Mouse (Mus musculus): ENCODE data around the gene Dbnl. TPM values are rescaled to one million over a fixed set of nuclear protein-coding genes. Genes with fewer than 3 reads are reported as not detected.

Gene Dbnl
- polyA plus RNA-seq, 1 experiment from 2014 or later, result 64.4 TPM

GRCm38 (mm10) chr11:5840346-5840745 lies 52.1 kb downstream of the Dbnl start:
- Histone ChIP-seq H3K27ac (no peak overlapping the region), H3K27me3 (no peaks in the 10 kb centered on the region), H3K9me3 (replicated peaks) (no peaks in the 10 kb centered on the region), H3K4me3 (no peak overlapping the region), H3K4me1 (replicated peaks) (peaks cover 9% of the 10 kb centered on the region), H3K9ac (no peak overlapping the region), H3K4me2 (no peak overlapping the region), H3K36me3 (no peaks in the 10 kb centered on the region)
- ATAC-seq (replicated peaks; ENCODE audit: insufficient number of reproducible peaks, insufficient read depth, low FRiP score, low read depth), result no peak
- WGBS, result 88% methylated on average over 7 of the region's 7 CpGs

- Histone ChIP-seq H3K9me3 (replicated peaks) (no peaks in the 10 kb centered on the region), H3K4me2 (no peak overlapping the region), H3K27ac (no peak overlapping the region), H3K36me3 (no peaks in the 10 kb centered on the region), H3K27me3 (no peaks in the 10 kb centered on the region), H3K4me1 (replicated peaks) (peaks cover 15% of the 10 kb centered on the region), H3K9ac (no peak overlapping the region), H3K4me3 (no peak overlapping the region)
- 90% methylated on average over 2 of the region's 2 CpGs for WGBS
- ATAC-seq (replicated peaks; ENCODE audit: insufficient number of reproducible peaks, insufficient read depth, low FRiP score, low read depth), result no peak
Measured at GRCm38 (mm10) chr11:5841751-5842150, 53.5 kb downstream of the Dbnl start.

GRCm38 (mm10) chr11:5843131-5843530 lies 54.8 kb downstream of the Dbnl start:
- Histone ChIP-seq H3K4me1 (replicated peaks) (peaks cover 11% of the 10 kb centered on the region; the same call in 1 of the 2 replicates), H3K9ac (no peak overlapping the region), H3K27ac (no peak overlapping the region), H3K4me3 (no peak overlapping the region), H3K27me3 (no peaks in the 10 kb centered on the region), H3K36me3 (no peaks in the 10 kb centered on the region), H3K9me3 (replicated peaks) (no peaks in the 10 kb centered on the region), H3K4me2 (no peak overlapping the region)
- 81% methylated on average over 3 of the region's 3 CpGs for WGBS
- ATAC-seq (replicated peaks; ENCODE audit: insufficient number of reproducible peaks, insufficient read depth, low FRiP score, low read depth), result no peak

GRCm38 (mm10) chr11:5846639-5847345 lies 58.5 kb downstream of the Dbnl start:
- H3K4me3 ChIP-seq, result no peak overlapping the region
- H3K9me3 ChIP-seq (replicated peaks), result no peaks in the 10 kb centered on the region
- H3K4me2 ChIP-seq, result no peak overlapping the region
- H3K9ac ChIP-seq, result no peak overlapping the region
- WGBS, result 33% methylated on average over 7 of the region's 7 CpGs
- no peaks in the 10 kb centered on the region for H3K27me3 ChIP-seq
- peak; percentile 61 for ATAC-seq (replicated peaks; ENCODE audit: insufficient number of reproducible peaks, insufficient read depth, low FRiP score, low read depth)
- no peaks in the 10 kb centered on the region for H3K36me3 ChIP-seq
- H3K27ac ChIP-seq, result peak overlapping the region; percentile 39
- H3K4me1 ChIP-seq (replicated peaks), result peaks cover 33% of the 10 kb centered on the region

- Histone ChIP-seq H3K4me2 (no peak overlapping the region), H3K4me1 (replicated peaks) (peaks cover 41% of the 10 kb centered on the region), H3K27ac (no peak overlapping the region; the same call in 1 of the 2 replicates), H3K4me3 (no peak overlapping the region), H3K9me3 (replicated peaks) (no peaks in the 10 kb centered on the region), H3K36me3 (no peaks in the 10 kb centered on the region), H3K27me3 (no peaks in the 10 kb centered on the region), H3K9ac (no peak overlapping the region)
- WGBS, result 51% methylated on average over 6 of the region's 6 CpGs
- ATAC-seq (replicated peaks; ENCODE audit: insufficient number of reproducible peaks, insufficient read depth, low FRiP score, low read depth), result peak; percentile 28; the same call in 1 of the 2 replicates
Measured at GRCm38 (mm10) chr11:5848741-5849140, 60.5 kb downstream of the Dbnl start.

GRCm38 (mm10) chr11:5849316-5849715 lies 61.0 kb downstream of the Dbnl start:
- Histone ChIP-seq H3K27me3 (no peaks in the 10 kb centered on the region), H3K27ac (no peak overlapping the region), H3K36me3 (no peaks in the 10 kb centered on the region), H3K9me3 (replicated peaks) (no peaks in the 10 kb centered on the region), H3K4me3 (no peak overlapping the region), H3K4me2 (no peak overlapping the region), H3K4me1 (replicated peaks) (peaks cover 41% of the 10 kb centered on the region), H3K9ac (no peak overlapping the region)
- ATAC-seq (replicated peaks; ENCODE audit: insufficient number of reproducible peaks, insufficient read depth, low FRiP score, low read depth), result no peak
- 71% methylated on average over 2 of the region's 2 CpGs for WGBS

- WGBS, result 38% methylated on average over 5 of the region's 5 CpGs
- no peaks in the 10 kb centered on the region for H3K27me3 ChIP-seq
- no peaks in the 10 kb centered on the region for H3K36me3 ChIP-seq
- H3K9me3 ChIP-seq (replicated peaks), result no peaks in the 10 kb centered on the region
- no peak overlapping the region for H3K4me3 ChIP-seq
- no peak overlapping the region for H3K27ac ChIP-seq
- no peak overlapping the region for H3K4me2 ChIP-seq
- peaks cover 41% of the 10 kb centered on the region for H3K4me1 ChIP-seq (replicated peaks)
- no peak for ATAC-seq (replicated peaks; ENCODE audit: insufficient number of reproducible peaks, insufficient read depth, low FRiP score, low read depth)
- no peak overlapping the region for H3K9ac ChIP-seq
Measured at GRCm38 (mm10) chr11:5850452-5850851, 62.2 kb downstream of the Dbnl start.

Other genes with a start within 250 kb of the Dbnl start
- 10.9 and 13.1 TPM in 2 replicates for gene Ccdc117, start 246.3 kb upstream of the Dbnl start, polyA plus RNA-seq (2015; fragmentation: Nextera tagmentation; extraction: Ambion mirVana)
- not detected in 2 replicates for gene Ankrd36, start 218.8 kb upstream of the Dbnl start, polyA plus RNA-seq (2015; fragmentation: Nextera tagmentation; extraction: Ambion mirVana)
- 171 and 181 TPM in 2 replicates for gene Mrps24, start 72.8 kb upstream of the Dbnl start, polyA plus RNA-seq (2015; fragmentation: Nextera tagmentation; extraction: Ambion mirVana)
- 32.8 and 34.0 TPM in 2 replicates for gene Urgcp, start 26.1 kb upstream of the Dbnl start, polyA plus RNA-seq (2015; fragmentation: Nextera tagmentation; extraction: Ambion mirVana)
- gene Pgam2, start 15.2 kb downstream of the Dbnl start, polyA plus RNA-seq (2015; fragmentation: Nextera tagmentation; extraction: Ambion mirVana), result 876 and 993 TPM in 2 replicates
- 6.0 and 7.6 TPM in 2 replicates for gene Polm, start 49.5 kb downstream of the Dbnl start, polyA plus RNA-seq (2015; fragmentation: Nextera tagmentation; extraction: Ambion mirVana)
- gene Aebp1, start 73.5 kb downstream of the Dbnl start, polyA plus RNA-seq (2015; fragmentation: Nextera tagmentation; extraction: Ambion mirVana), result 31.7 and 43.7 TPM in 2 replicates
- gene Pold2, start 89.8 kb downstream of the Dbnl start, polyA plus RNA-seq (2015; fragmentation: Nextera tagmentation; extraction: Ambion mirVana), result 96.4 and 112 TPM in 2 replicates
- 3,544 and 4,168 TPM in 2 replicates for gene Myl7, start 110.3 kb downstream of the Dbnl start, polyA plus RNA-seq (2015; fragmentation: Nextera tagmentation; extraction: Ambion mirVana)
- gene Gck, start 161.6 kb downstream of the Dbnl start, polyA plus RNA-seq (2015; fragmentation: Nextera tagmentation; extraction: Ambion mirVana), result 0.72 and 2.0 TPM in 2 replicates
- 33.6 and 42.2 TPM in 2 replicates for gene Ykt6, start 167.2 kb downstream of the Dbnl start, polyA plus RNA-seq (2015; fragmentation: Nextera tagmentation; extraction: Ambion mirVana)

Measured in heart, embryonic 15.5 days (tissue).